ENCODE assay signal across 8 mouse cellular contexts in genomic region chr4:53919188-53919587, GRCm38 (mm10).
DNase-seq lines count a peak whose midpoint lies in the region; ATAC-seq and TF ChIP-seq lines count a peak whose summit lies in the region.

No protein-coding gene starts in this region.

- H3K36me3 ChIP-seq in thymus, adult 2 months (ENCODE audit: control insufficient read depth, insufficient read depth, low read length) = no peaks in the 10 kb centered on the region
- H3K36me3 ChIP-seq in lung, embryonic 14.5 days (ENCODE audit: insufficient read depth) = no peaks in the 10 kb centered on the region

- no peak for TF ChIP-seq POLR2A in thymus, adult 2 months (IDR thresholded peaks at IDR 0.05; ENCODE audit: control insufficient read depth, extremely low read depth, insufficient read depth, low read length, poor library complexity)

- peaks cover 5% of the 10 kb centered on the region; the same call in 1 of the 2 replicates for H3K4me1 ChIP-seq in thymus, adult 2 months (replicated peaks; ENCODE audit: control insufficient read depth, insufficient read depth, low read length)
- no peaks in the 10 kb centered on the region for H3K4me1 ChIP-seq in lung, embryonic 14.5 days (ENCODE audit: insufficient read depth)

- H3K27me3 ChIP-seq in thymus, adult 2 months (ENCODE audit: control insufficient read depth, insufficient read depth, low read length) = no peaks in the 10 kb centered on the region
- H3K27me3 ChIP-seq in lung, embryonic 14.5 days (ENCODE audit: insufficient read depth, low read length) = no peaks in the 10 kb centered on the region

- H3K9me3 ChIP-seq in lung, embryonic 14.5 days (ENCODE audit: low read depth, low read length) = no peaks in the 10 kb centered on the region

- ATAC-seq in inflammation-experienced regulatory T-cells, adult 6 months = peak; percentile 22
- 0 out of 2 replicates have a peak, but pooled peaks have one; percentile 47 for ATAC-seq in lung, embryonic 14.5 days (ENCODE audit: insufficient read depth)

- peak; percentile 40 for DNase-seq in gastrocnemius, adult 18-20 months (ENCODE audit: low spot score)
- DNase-seq in gastrocnemius, postnatal 25 days = no peak
- DNase-seq in thymus, adult 2 months = peak; percentile 55
- DNase-seq in thymus, adult 18-20 months = no peak
- peak; percentile 84 for DNase-seq in embryo, embryonic 10 days (ENCODE audit: low spot score)
- peak; percentile 87 for DNase-seq in lung, embryonic 14.5 days
- peak; percentile 21 to 25 for DNase-seq in right cerebral cortex, postnatal 36 days (ENCODE audit: low spot score in 2 of 2)

- no peak overlapping the region for H3K4me2 ChIP-seq in lung, embryonic 14.5 days

- no peak overlapping the region for H3K27ac ChIP-seq in thymus, adult 2 months (ENCODE audit: control insufficient read depth, insufficient read depth, low read length)
- H3K27ac ChIP-seq in lung, embryonic 14.5 days (ENCODE audit: low read depth) = no peak overlapping the region

- TF ChIP-seq CTCF in thymus, adult 2 months (IDR thresholded peaks at IDR 0.05; ENCODE audit: borderline replicate concordance, control insufficient read depth, extremely low read depth, insufficient read depth, low read length, poor library complexity) = no peak
- TF ChIP-seq CTCF in lung, embryonic 14.5 days (IDR thresholded peaks at IDR 0.05; ENCODE audit: low read depth) = peak; percentile 83

- H3K4me3 ChIP-seq in thymus, adult 2 months (ENCODE audit: control insufficient read depth, insufficient read depth, low read length) = no peak overlapping the region
- no peak overlapping the region for H3K4me3 ChIP-seq in lung, embryonic 14.5 days (ENCODE audit: low read depth, low read length)

- H3K9ac ChIP-seq in lung, embryonic 14.5 days = no peak overlapping the region

Comparison
In these comparisons a context has a peak if more than half of its experiments do, and no peak if none do; other contexts are left out.
1. DNase-seq: peak in gastrocnemius, adult 18-20 months (single experiment), thymus, adult 2 months (single experiment), embryo, embryonic 10 days (single experiment), lung, embryonic 14.5 days (single experiment) and right cerebral cortex, postnatal 36 days (2 of 2); none in gastrocnemius, postnatal 25 days (single experiment) and thymus, adult 18-20 months (0 of 2).